Mouse (Mus musculus) bone marrow macrophage, adult 2 months (primary cell): ENCODE results near the gene Ppox.

Experiments
- CTCF ChIP-seq: IDR thresholded peaks from 2 replicates; pipeline ENCODE4 v1.5.1; 2012; ENCODE audit warnings: low read depth, mild to moderate bottlenecking, low read length, moderate library complexity
- POLR2A ChIP-seq: IDR thresholded peaks from 2 replicates; pipeline ENCODE4 v1.6.1; 2012; ENCODE audit warnings: mild to moderate bottlenecking, low read depth, low read length, borderline replicate concordance

DNA sequence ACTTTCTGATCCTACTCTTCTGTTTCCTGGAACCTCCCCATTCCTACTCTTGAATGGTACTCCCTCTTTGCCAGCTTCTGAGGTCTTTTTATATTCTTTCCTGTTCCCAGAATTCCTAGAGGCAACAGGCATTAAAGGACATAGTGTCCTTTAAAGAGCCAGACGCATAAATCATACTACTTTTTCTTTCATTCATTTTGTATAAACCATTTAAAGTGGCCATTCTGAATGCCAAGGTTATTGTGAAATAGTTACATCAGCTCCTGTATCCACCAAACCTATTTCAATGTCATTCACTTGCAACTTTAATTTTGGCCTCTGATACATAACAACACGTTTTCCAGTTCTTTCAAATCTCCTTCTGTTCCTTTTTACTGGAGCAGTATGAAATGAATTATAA lies 28.3 kb upstream of the Ppox start:
- no peak for TF ChIP-seq POLR2A
- no peak for TF ChIP-seq CTCF
